In the genomic region with DNA sequence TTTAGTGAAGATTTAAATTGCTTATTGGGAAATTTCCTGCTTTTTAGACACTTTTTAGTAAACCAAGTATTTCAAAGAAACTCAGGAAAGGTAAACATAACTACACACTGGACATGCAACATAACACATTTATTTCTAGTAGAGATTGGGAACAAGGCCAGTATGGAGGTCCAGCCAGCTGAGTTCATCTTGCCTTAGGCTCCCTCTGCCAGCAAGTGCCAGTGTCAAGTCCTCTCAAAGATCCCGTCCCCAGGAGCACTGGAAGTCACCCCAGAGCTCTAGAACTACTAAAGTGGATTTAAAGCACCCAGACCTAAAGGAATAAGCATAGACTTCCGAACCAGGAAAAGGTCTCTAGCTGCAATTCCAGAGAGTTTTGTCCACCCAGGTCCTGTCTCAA, we compare ENCODE assay signal across 9 mouse cellular contexts.
DNase-seq lines count a peak whose midpoint lies in the region.
"Had no signal": no experiment of that assay in that cellular context is flagged by ENCODE, and none has a peak within 500 bp of the region (broad histone marks: within the 10 kb centered on the region; RNA-seq: fewer than 3 reads in every experiment).

No protein-coding gene starts in this region.

- peak; percentile 13 to 22 for DNase-seq in cerebellum, postnatal 14 days
- no peak for DNase-seq in cerebellum, adult 11-12 months
- DNase-seq in gastrocnemius, postnatal 14 days = peak; percentile 10
- no peak for DNase-seq in gastrocnemius, postnatal 25 days
- DNase-seq in brain, adult 2 months (ENCODE audit: low read depth, low spot score) = peak; percentile 43
- DNase-seq in skeletal muscle tissue, adult 2 months (ENCODE audit: low read depth, low spot score) = peak; percentile 20
- DNase-seq: adrenal gland, adult 2 months; adrenal gland, postnatal 25 days; kidney, adult 11 months had no signal

- intact Hi-C loops in gastrocnemius, postnatal 14 days (cut with DNase I; ENCODE audit: low total_unique reads) = no loop called here

Comparison
In these comparisons a context has a peak if more than half of its experiments do, and no peak if none do; other contexts are left out.
1. DNase-seq: peak in cerebellum, postnatal 14 days (2 of 2), gastrocnemius, postnatal 14 days (single experiment), brain, adult 2 months (single experiment) and skeletal muscle tissue, adult 2 months (single experiment); none in cerebellum, adult 11-12 months (single experiment) and gastrocnemius, postnatal 25 days (single experiment).